Mouse (Mus musculus): ENCODE results near the gene Tuba1b. TPM values are rescaled to one million over a fixed set of nuclear protein-coding genes. Genes with fewer than 3 reads are reported as not detected.
"Not testable (repeated sequence)": the region's sequence is repeated elsewhere in the genome, so short reads cannot be mapped to it uniquely, and the experiment has no call there.

Gene Tuba1b
- polyA plus RNA-seq, 1 experiment: 694 TPM

GRCm38 (mm10) chr15:98976763-98977758, 42.7 kb upstream of the Tuba1b start:
- Histone ChIP-seq H3K27me3 (ENCODE audit: control insufficient read depth, insufficient read depth, low read length) (no peaks in the 10 kb centered on the region), H3K36me3 (ENCODE audit: control insufficient read depth, insufficient read depth, low read length) (no peaks in the 10 kb centered on the region), H3K4me1 (ENCODE audit: control insufficient read depth, insufficient read depth, insufficient read length) (0 out of 2 replicates have a peak, but pooled peaks cover 3% of the 10 kb centered on the region), H3K4me3 (ENCODE audit: extremely low read depth, insufficient read depth, insufficient read length) (no peak overlapping the region), H3K27ac (ENCODE audit: insufficient read depth, low read length) (no peak overlapping the region; the same call in 1 of the 2 replicates)
- TF ChIP-seq CTCF (IDR thresholded peaks at IDR 0.05; ENCODE audit: extremely low read depth, insufficient read depth, insufficient read length, insufficient replicate concordance) (no peak), POLR2A (IDR thresholded peaks at IDR 0.05; ENCODE audit: low read depth, low read length) (no peak)
- 84% methylated on average over 21 of the region's 21 CpGs for WGBS
- DNase-seq (ENCODE audit: low read depth in 1 of 2, low spot score in 2 of 2): no peak

- no peak for DNase-seq (ENCODE audit: low read depth in 1 of 2, low spot score in 2 of 2)
- H3K27ac ChIP-seq (ENCODE audit: insufficient read depth, low read length): no peak overlapping the region
These were observed 38.8 kb upstream of the Tuba1b start for GRCm38 (mm10) chr15:98973015-98973614.

GRCm38 (mm10) chr15:98971576-98972320, 37.4 kb upstream of the Tuba1b start:
- H3K36me3 ChIP-seq (ENCODE audit: control insufficient read depth, insufficient read depth, low read length); H3K4me3 ChIP-seq (ENCODE audit: extremely low read depth, insufficient read depth, insufficient read length); H3K27ac ChIP-seq (ENCODE audit: insufficient read depth, low read length); H3K27me3 ChIP-seq (ENCODE audit: control insufficient read depth, insufficient read depth, low read length); H3K4me1 ChIP-seq (ENCODE audit: control insufficient read depth, insufficient read depth, insufficient read length); DNase-seq (ENCODE audit: low read depth in 1 of 2, low spot score in 2 of 2): not testable (repeated sequence)
- 86% methylated on average over 15 of the region's 15 CpGs for WGBS

More at GRCm38 (mm10) chr15:98973015-98973614, 38.8 kb upstream of the Tuba1b start:
- WGBS: 71% methylated on average over 9 of the region's 9 CpGs
- H3K27me3 ChIP-seq (ENCODE audit: control insufficient read depth, insufficient read depth, low read length): no peaks in the 10 kb centered on the region
- H3K4me1 ChIP-seq (ENCODE audit: control insufficient read depth, insufficient read depth, insufficient read length): 0 out of 2 replicates have a peak, but pooled peaks cover 3% of the 10 kb centered on the region
- H3K4me3 ChIP-seq (ENCODE audit: extremely low read depth, insufficient read depth, insufficient read length): no peak overlapping the region
- TF ChIP-seq CTCF (IDR thresholded peaks at IDR 0.05; ENCODE audit: extremely low read depth, insufficient read depth, insufficient read length, insufficient replicate concordance) (no peak), POLR2A (IDR thresholded peaks at IDR 0.05; ENCODE audit: low read depth, low read length) (no peak)
- H3K36me3 ChIP-seq (ENCODE audit: control insufficient read depth, insufficient read depth, low read length): no peaks in the 10 kb centered on the region

- H3K4me1 ChIP-seq (ENCODE audit: control insufficient read depth, insufficient read depth, insufficient read length): 0 out of 2 replicates have a peak, but pooled peaks cover 3% of the 10 kb centered on the region
- no peaks in the 10 kb centered on the region for H3K36me3 ChIP-seq (ENCODE audit: control insufficient read depth, insufficient read depth, low read length)
- H3K4me3 ChIP-seq (ENCODE audit: extremely low read depth, insufficient read depth, insufficient read length): no peak overlapping the region
- no peaks in the 10 kb centered on the region for H3K27me3 ChIP-seq (ENCODE audit: control insufficient read depth, insufficient read depth, low read length)
- TF ChIP-seq CTCF (IDR thresholded peaks at IDR 0.05; ENCODE audit: extremely low read depth, insufficient read depth, insufficient read length, insufficient replicate concordance): no peak
- no peak for TF ChIP-seq POLR2A (IDR thresholded peaks at IDR 0.05; ENCODE audit: low read depth, low read length)
- 72% methylated on average over 4 of the region's 4 CpGs for WGBS
- no peak overlapping the region for H3K27ac ChIP-seq (ENCODE audit: insufficient read depth, low read length)
- no peak for DNase-seq (ENCODE audit: low read depth in 1 of 2, low spot score in 2 of 2)
These were observed 36.7 kb upstream of the Tuba1b start for GRCm38 (mm10) chr15:98971111-98971510.

GRCm38 (mm10) chr15:98969372-98970101, 35.2 kb upstream of the Tuba1b start:
- no peaks in the 10 kb centered on the region for H3K36me3 ChIP-seq (ENCODE audit: control insufficient read depth, insufficient read depth, low read length)
- H3K27ac ChIP-seq (ENCODE audit: insufficient read depth, low read length): no peak overlapping the region
- TF ChIP-seq POLR2A (IDR thresholded peaks at IDR 0.05; ENCODE audit: low read depth, low read length) (no peak), CTCF (IDR thresholded peaks at IDR 0.05; ENCODE audit: extremely low read depth, insufficient read depth, insufficient read length, insufficient replicate concordance) (no peak)
- DNase-seq (ENCODE audit: low read depth in 1 of 2, low spot score in 2 of 2): no peak
- 43% methylated on average over 16 of the region's 16 CpGs for WGBS
- H3K4me3 ChIP-seq (ENCODE audit: extremely low read depth, insufficient read depth, insufficient read length): no peak overlapping the region
- H3K27me3 ChIP-seq (ENCODE audit: control insufficient read depth, insufficient read depth, low read length): no peaks in the 10 kb centered on the region
- 0 out of 2 replicates have a peak, but pooled peaks cover 3% of the 10 kb centered on the region for H3K4me1 ChIP-seq (ENCODE audit: control insufficient read depth, insufficient read depth, insufficient read length)

Data from spleen, adult 2 months (tissue).